Mouse (Mus musculus): ENCODE measurements around the gene Cd48.
"Not testable (repeated sequence)": the region's sequence is repeated elsewhere in the genome, so short reads cannot be mapped to it uniquely, and the experiment has no call there.

Gene Cd48

DNA sequence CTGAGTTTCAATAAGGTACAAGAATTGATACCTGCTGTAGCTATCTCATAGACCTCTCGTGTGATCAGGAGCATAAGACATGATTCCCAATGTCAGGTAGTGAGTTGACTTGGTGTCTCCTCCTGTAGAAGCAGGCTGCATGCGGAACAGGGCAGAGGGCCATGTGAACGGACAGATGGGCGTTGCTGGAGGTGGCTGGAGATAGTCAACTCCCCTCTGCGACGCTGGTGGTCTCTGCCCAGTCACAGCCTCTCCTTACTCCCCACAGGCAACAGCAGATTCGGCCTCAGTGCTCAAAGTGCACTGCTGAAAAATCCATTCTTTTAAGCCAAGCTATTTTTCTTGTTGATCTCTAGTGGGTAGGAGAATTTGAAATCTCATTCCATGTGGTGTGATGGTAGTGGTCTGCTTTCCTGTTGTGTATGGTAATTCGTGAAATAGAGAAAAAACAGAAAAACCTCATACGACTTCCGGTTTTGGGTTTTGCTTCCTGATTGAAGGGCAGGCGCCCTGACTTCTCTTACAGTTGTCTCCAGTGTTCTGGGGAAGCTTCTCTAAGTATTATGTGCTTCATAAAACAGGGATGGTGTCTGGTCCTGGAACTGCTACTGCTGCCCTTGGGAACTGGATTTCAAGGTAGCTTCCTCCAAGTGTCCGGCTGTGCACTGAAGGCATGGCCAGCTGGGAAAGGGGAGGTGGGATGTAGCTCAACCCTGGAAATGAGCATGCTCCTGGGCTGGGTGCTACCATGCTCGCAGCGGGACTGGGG lies at the start of gene Cd48:
Cd48 (plus strand) TSS at position 479 of the 769 bp plus-strand sequence.
- no peak for DNase-seq

DNA sequence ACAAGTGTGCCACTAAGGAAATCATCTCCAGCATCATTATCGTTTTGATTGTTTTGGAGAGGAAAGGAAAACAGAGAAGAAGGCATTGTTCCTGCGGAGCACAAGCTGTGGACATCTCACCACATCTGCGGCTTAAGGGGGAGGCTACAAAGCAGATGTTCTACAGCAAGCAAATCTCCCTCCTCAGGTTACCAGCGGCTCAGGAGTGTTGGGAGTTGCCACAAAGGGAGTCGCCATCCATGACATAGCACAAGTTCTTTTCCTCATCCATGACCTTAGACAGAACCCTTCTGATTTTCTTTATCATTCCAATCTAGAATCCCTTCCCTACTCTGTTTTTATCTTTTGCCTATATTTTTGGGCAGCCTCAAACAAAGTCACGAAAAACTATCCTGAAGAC lies 46.1 kb upstream of the Cd48 start:
- no peak for DNase-seq

DNA sequence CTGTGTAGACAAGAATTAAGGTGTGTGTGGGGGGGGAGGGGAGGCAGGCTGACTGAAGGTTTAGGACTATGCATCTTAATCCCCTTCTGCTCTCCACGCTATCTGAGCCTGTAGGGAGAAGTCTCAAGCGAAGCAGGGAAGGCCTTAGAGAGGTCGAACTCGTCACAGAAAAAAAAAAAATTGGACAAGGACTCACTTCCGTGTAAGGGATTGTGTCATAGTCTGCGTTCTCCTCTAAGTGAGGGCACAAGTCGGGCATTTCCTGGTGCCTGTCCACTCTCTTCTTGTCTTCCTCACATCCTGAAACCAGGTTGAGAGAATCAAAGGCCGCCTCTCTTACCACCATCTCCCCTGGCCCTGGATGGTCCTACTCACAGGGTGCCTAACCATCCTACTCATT lies 44.7 kb upstream of the Cd48 start:
- no peak for DNase-seq

GRCm38 (mm10) chr1:171638686-171639085 lies 43.1 kb upstream of the Cd48 start:
- DNase-seq: no peak

GRCm38 (mm10) chr1:171640796-171641195 lies 41.0 kb upstream of the Cd48 start:
- no peak for DNase-seq

- DNase-seq: no peak
These were observed 38.2 kb upstream of the Cd48 start for GRCm38 (mm10) chr1:171643612-171644011.

DNA sequence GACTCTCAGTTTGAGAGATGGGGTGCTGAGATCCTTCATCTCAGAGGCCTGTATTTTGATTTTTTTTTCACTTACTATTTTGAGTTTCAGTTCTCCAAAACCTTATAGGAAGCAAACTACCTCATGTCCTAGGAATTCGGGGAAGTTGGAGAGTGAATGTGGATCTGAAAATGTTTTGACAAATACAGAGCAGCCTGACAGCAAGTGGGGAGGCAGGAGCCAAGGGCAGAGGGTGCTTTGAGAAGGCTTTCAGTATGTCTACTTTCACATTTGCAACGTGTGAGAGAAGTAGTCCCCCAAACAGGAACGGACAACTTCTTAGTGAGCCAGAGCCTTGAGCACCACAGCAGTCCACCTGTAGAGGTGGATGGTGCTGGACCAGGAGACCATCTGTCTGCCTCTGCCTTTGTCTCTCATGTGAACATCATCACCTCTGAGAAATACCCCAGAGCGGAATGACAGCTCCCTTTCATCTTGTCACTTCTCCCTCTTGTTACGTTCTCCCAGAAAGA lies 35.3 kb upstream of the Cd48 start:
- no peak for DNase-seq

GRCm38 (mm10) chr1:171647716-171648115 lies 34.1 kb upstream of the Cd48 start:
- DNase-seq: no peak

DNA sequence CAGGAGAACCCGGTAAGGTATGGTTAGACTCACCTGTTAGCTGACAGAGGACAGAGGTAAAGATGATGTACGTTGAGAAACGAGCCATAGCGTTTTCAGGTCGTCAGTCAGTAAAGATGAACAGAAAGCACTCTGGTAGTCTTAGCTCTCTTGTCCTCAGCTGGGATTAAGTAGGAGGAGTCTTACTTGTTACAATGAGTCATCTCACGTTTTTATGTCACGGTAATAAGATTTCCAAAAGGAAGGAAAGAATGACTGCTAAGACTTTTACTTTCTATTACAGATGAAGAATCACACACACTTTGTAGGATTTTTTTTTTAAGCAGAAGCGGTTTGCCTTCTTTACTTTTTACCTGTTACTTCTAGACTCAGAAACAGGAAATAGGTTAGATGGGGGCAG lies 33.0 kb upstream of the Cd48 start:
- DNase-seq: no peak

GRCm38 (mm10) chr1:171652734-171653133 lies 29.1 kb upstream of the Cd48 start, which contains the start of gene Slamf7:
TSS of gene Slamf7 (minus strand) at chr1:171653035.
- DNase-seq: no peak

- no peak for DNase-seq
These were observed 23.2 kb upstream of the Cd48 start for GRCm38 (mm10) chr1:171658561-171658991.

GRCm38 (mm10) chr1:171660423-171660822 lies 21.4 kb upstream of the Cd48 start:
- no peak for DNase-seq

GRCm38 (mm10) chr1:171661482-171661881 lies 20.3 kb upstream of the Cd48 start:
- DNase-seq: no peak

DNA sequence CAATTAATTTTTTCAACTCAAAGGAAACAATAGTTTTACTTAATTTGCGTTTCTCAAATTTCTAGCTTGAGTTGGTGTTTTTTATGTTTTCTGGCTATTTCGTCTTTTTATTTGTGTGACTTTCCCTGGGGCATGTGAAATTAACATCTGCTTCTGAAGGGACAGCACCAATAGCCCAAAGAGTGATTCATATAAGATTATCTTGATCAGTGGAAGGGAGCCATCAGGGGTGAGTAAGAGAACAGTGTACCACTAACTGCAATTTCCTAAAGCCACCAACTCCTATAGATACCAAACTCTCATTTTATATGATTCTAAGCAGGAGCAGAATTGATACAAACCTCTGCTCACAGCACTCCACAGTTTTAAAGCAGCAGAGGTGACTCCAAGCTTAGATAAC lies 18.1 kb upstream of the Cd48 start:
- no peak for DNase-seq

- no peak for DNase-seq
These were observed 15.5 kb upstream of the Cd48 start for GRCm38 (mm10) chr1:171666350-171666749.

- DNase-seq: no peak
These were observed 14.6 kb upstream of the Cd48 start for GRCm38 (mm10) chr1:171667160-171667559.

DNA sequence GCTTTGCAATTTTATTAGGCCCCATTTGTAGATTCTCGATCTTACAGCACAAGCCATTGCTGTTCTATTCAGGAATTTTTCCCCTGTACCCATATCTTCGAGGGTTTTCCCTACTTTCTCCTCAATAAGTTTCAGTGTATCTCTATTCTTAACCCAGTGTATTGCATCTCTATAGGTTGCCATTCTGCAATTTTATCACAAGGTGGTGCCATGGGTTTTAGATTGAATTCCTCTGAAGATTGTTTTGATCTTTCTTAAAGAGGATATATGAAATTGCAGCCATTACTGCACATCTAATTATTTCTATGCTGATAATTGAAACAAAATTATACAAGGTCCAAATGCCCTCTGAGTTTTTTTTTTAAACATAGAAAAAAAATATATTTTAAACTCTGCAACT lies 9.4 kb upstream of the Cd48 start:
- DNase-seq: not testable (repeated sequence)

- DNase-seq: peak; percentile 15 to 36
These were observed 8.8 kb upstream of the Cd48 start for GRCm38 (mm10) chr1:171672854-171673475.

- no peak for DNase-seq
These were observed 7.3 kb upstream of the Cd48 start for GRCm38 (mm10) chr1:171674467-171674866.

DNA sequence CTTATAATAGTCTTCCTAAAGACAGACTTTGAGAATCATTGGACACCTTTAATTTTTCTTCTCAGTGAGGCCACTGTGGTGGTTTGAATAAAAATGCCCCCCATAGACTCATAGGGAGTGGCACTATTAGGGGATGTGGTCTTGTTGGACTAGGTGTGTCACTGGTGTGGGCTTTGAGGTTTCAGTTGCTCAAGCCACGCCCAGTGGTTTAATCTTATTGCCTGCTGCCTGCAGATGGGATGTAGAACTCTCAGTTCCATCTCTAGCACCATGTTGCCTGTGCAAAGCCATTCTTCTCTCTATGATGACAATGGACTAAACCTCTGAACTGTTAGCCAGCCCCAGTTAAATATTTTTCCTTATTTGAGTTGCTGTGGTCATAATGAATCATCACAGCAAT lies 4.1 kb upstream of the Cd48 start:
- no peak for DNase-seq

DNA sequence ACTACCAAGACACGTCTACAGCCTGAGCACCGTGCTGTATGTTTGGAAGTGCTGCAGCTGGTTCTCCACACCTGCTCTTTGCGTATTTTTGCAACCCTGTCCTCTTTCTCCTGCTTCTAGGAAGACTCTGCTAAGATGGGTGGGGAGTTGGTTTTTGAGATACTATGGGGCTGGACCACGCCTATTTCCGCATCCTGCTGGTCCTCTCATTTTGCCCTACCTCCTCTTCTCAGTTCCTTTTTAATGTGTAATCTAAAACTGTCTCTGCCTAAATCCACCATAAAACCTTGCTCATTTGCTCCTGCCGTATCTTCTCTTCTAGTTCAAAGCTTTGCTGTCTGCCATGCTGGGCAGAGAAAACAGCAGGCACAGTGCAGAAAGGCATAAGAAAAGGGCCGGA lies 800 bp upstream of the Cd48 start:
- no peak for DNase-seq

DNA sequence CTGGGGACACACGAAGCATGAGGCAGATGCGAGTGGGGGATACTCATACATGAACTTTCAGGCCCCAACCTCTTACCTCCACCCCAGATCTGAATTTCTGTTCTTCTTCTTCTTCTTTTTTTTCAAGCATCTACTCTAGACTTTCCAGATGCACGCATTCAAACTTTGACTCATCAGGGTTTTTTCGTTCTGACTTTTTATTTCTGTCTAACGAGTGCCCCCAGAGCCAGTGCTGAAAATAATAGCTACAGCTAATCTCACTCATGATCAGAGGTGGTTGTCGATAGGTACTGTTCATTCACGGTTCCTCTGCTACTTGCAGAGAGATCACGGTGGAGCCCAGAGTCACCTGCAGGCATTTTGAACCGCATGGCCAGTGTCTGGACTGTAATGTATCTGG lies 3.1 kb downstream of the Cd48 start:
- DNase-seq: no peak

GRCm38 (mm10) chr1:171687320-171687719 lies 5.5 kb downstream of the Cd48 start:
- DNase-seq: no peak

DNA sequence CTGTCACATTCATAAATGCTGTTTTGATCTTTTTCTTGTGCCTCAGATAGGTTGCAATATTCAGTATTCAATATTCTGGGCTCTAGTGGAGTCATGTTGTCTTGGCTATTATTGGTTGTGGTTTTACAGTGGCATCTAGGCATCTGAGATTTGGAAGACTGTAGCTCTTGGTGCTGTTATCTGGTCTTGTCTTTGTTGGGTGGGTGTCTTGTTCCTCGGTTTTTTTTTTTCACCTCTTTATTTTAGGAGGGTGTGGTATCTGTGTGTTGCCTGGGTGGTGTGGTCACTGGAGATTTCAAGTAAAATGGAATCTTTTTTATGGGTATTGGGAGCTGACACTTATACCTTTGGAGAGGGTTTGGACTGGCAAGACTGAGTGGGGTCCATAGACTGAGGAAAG lies 12.1 kb downstream of the Cd48 start:
- DNase-seq: no peak

All from cerebellum, adult 18-20 months (tissue).